Mouse (Mus musculus) 3134 (cell line): Measurements from ENCODE around the gene Itpa.
A peak's percentile ranks its signal among the peaks of the same experiment; 100 is the strongest.

ENCODE experiments used
- DNase-seq: peaks from one replicate; pipeline ENCODE4 v3.0.0-alpha.2; 2011; ENCODE audit warnings: low spot score; ENCODE audit not compliant: insufficient read length; ENCODE audit errors: extremely low read depth

The Itpa gene

GRCm38 (mm10) chr2:130655660-130656339 is 11.6 kb upstream of the Itpa start:
- DNase-seq = no peak

- no peak for DNase-seq
These were observed 10.9 kb upstream of the Itpa start for GRCm38 (mm10) chr2:130656536-130656935.

GRCm38 (mm10) chr2:130657541-130657940 is 9.9 kb upstream of the Itpa start:
- no peak for DNase-seq

- DNase-seq = no peak
These were observed 8.9 kb upstream of the Itpa start for GRCm38 (mm10) chr2:130658530-130658929.

GRCm38 (mm10) chr2:130663342-130663741 is 4.1 kb upstream of the Itpa start:
- no peak for DNase-seq

- DNase-seq = peak; percentile 97
These were observed 3.2 kb upstream of the Itpa start, which contains the start of gene Ddrgk1 for GRCm38 (mm10) chr2:130664102-130664701. Gene Ddrgk1 (minus strand): TSS chr2:130664659.

GRCm38 (mm10) chr2:130677211-130677610 is 9.8 kb downstream of the Itpa start:
- no peak for DNase-seq

- DNase-seq = no peak
These were observed 11.7 kb downstream of the Itpa start for GRCm38 (mm10) chr2:130679154-130679553.

GRCm38 (mm10) chr2:130679899-130680298 is 12.5 kb downstream of the Itpa start:
- no peak for DNase-seq

GRCm38 (mm10) chr2:130681531-130681930 is 14.1 kb downstream of the Itpa start:
- no peak for DNase-seq

- DNase-seq = no peak
These were observed 18.0 kb downstream of the Itpa start for GRCm38 (mm10) chr2:130685426-130685825.

- peak; percentile 30 for DNase-seq
These were observed 21.6 kb downstream of the Itpa start for GRCm38 (mm10) chr2:130689011-130689410.

- no peak for DNase-seq
These were observed 26.2 kb downstream of the Itpa start for GRCm38 (mm10) chr2:130693563-130693962.

- DNase-seq = no peak
These were observed 29.3 kb downstream of the Itpa start for GRCm38 (mm10) chr2:130696700-130697152.

GRCm38 (mm10) chr2:130697153-130697810 is 29.9 kb downstream of the Itpa start, which contains the start of gene Slc4a11:
Gene Slc4a11 (minus strand): TSS chr2:130697519.
- DNase-seq = no peak

- DNase-seq = no peak
These were observed 30.4 kb downstream of the Itpa start for GRCm38 (mm10) chr2:130697821-130698266.

GRCm38 (mm10) chr2:130704040-130705001 is 36.9 kb downstream of the Itpa start:
- DNase-seq = no peak

- DNase-seq = no peak
These were observed 37.8 kb downstream of the Itpa start for GRCm38 (mm10) chr2:130705178-130705577.

- DNase-seq = no peak
These were observed 39.2 kb downstream of the Itpa start for GRCm38 (mm10) chr2:130706602-130707001.

GRCm38 (mm10) chr2:130707057-130707456 is 39.6 kb downstream of the Itpa start:
- DNase-seq = no peak
